Mouse (Mus musculus) hindbrain, embryonic 16.5 days (tissue): ENCODE measurements at regions not wholly inside any gene's neighbourhood (a gene's known extent, or its start where the extent isn't known, plus 50 kb on each side); places are given as distances from the start of the nearest gene placed in this dataset.
A peak's percentile ranks its signal among the peaks of the same experiment; 100 is the strongest.

Source experiments
- ATAC-seq: fragments of 200-750 bp; cut with Nextera tagmentation; 2 replicates; pipeline ENCODE4 v1.8.0; 2017; ENCODE audit warnings: moderate TSS enrichment, moderate library complexity
- H3K27ac ChIP-seq: fragments of 300-500 bp; sonication (generic); 2 replicates; pipeline ENCODE4 v1.5.1; 2014; ENCODE audit warnings: low read depth, mild to moderate bottlenecking, control low read depth, low read length, moderate library complexity
- H3K27me3 ChIP-seq: fragments of 300-500 bp; sonication (generic); replicated peaks from 2 replicates; pipeline ENCODE4 v1.6.1; 2014; ENCODE audit warnings: low read length; ENCODE audit not compliant: control insufficient read depth, insufficient read depth
- H3K36me3 ChIP-seq: fragments of 300-500 bp; sonication (generic); 2 replicates; pipeline ENCODE4 v1.6.1; 2014; ENCODE audit warnings: mild to moderate bottlenecking, low read length, moderate library complexity, mixed read lengths; ENCODE audit not compliant: control insufficient read depth, insufficient read depth
- H3K4me1 ChIP-seq: fragments of 300-500 bp; sonication (generic); 2 replicates; pipeline ENCODE4 v1.6.1; 2014; ENCODE audit warnings: low read depth, low read length; ENCODE audit not compliant: control insufficient read depth, insufficient read depth
- H3K4me2 ChIP-seq: fragments of 300-500 bp; sonication (generic); 2 replicates; pipeline ENCODE4 v1.6.1; 2014; ENCODE audit warnings: mild to moderate bottlenecking, low read length, control low read depth, moderate library complexity
- H3K4me3 ChIP-seq: fragments of 300-500 bp; sonication (generic); 2 replicates; pipeline ENCODE4 v1.5.1; 2014; ENCODE audit warnings: mild to moderate bottlenecking, low read length, control low read depth, moderate library complexity
- H3K9ac ChIP-seq: fragments of 300-500 bp; sonication (generic); 2 replicates; pipeline ENCODE4 v1.6.1; 2014; ENCODE audit warnings: low read depth, mild to moderate bottlenecking, control low read depth, low read length, moderate library complexity
- H3K9me3 ChIP-seq: fragments of 300-500 bp; sonication (generic); 2 replicates; pipeline ENCODE4 v1.6.1; 2014; ENCODE audit warnings: mild to moderate bottlenecking, low read length, moderate library complexity; ENCODE audit not compliant: control insufficient read depth
- whole genome bisulfite sequencing: fragments of 180-500 bp; shearing (Covaris S2); extraction: QIAGEN DNeasy Blood & Tissue Kit; methylation state at CpG from one replicate; pipeline ENCODE4 v1.1.7; 2014; 5-methylcytosine and 5-hydroxymethylcytosine counted together

GRCm38 (mm10) chr13:78935990-78936650 is 736.6 kb upstream of the Nr2f1 start:
- Histone ChIP-seq H3K4me2 (no peak overlapping the region), H3K9ac (no peak overlapping the region), H3K9me3 (no peaks in the 10 kb centered on the region), H3K36me3 (no peaks in the 10 kb centered on the region), H3K27ac (0 out of 2 replicates have a peak overlapping the region, but pooled peaks have one; percentile 29), H3K4me1 (peaks cover 6% of the 10 kb centered on the region), H3K27me3 (no peaks in the 10 kb centered on the region), H3K4me3 (no peak overlapping the region)
- peak; percentile 73 for ATAC-seq
- WGBS, result 15% methylated on average over 3 of the region's 3 CpGs

- Histone ChIP-seq H3K36me3 (no peaks in the 10 kb centered on the region), H3K4me2 (no peak overlapping the region), H3K9me3 (no peaks in the 10 kb centered on the region), H3K27me3 (no peaks in the 10 kb centered on the region), H3K9ac (no peak overlapping the region), H3K27ac (no peak overlapping the region), H3K4me1 (no peaks in the 10 kb centered on the region), H3K4me3 (no peak overlapping the region)
- ATAC-seq, result no peak
- 44% methylated on average over 1 of the region's 1 CpGs for WGBS
Measured at GRCm38 (mm10) chr13:78928347-78928746, 728.8 kb upstream of the Nr2f1 start.

GRCm38 (mm10) chr13:78920802-78921201 is 721.2 kb upstream of the Nr2f1 start:
- WGBS, result 37% methylated on average over 3 of the region's 3 CpGs
- ATAC-seq, result no peak

GRCm38 (mm10) chr13:78909839-78910238 is 710.3 kb upstream of the Nr2f1 start:
- Histone ChIP-seq H3K9ac (no peak overlapping the region), H3K4me3 (no peak overlapping the region), H3K4me1 (no peaks in the 10 kb centered on the region), H3K9me3 (no peaks in the 10 kb centered on the region), H3K27me3 (no peaks in the 10 kb centered on the region), H3K36me3 (no peaks in the 10 kb centered on the region), H3K27ac (no peak overlapping the region), H3K4me2 (no peak overlapping the region)
- WGBS, result 22% methylated on average over 5 of the region's 5 CpGs
- ATAC-seq, result no peak

More at GRCm38 (mm10) chr13:78920802-78921201, 721.2 kb upstream of the Nr2f1 start:
- H3K27me3 ChIP-seq, result no peaks in the 10 kb centered on the region
- H3K9me3 ChIP-seq, result no peaks in the 10 kb centered on the region
- no peak overlapping the region for H3K9ac ChIP-seq
- H3K4me1 ChIP-seq, result no peaks in the 10 kb centered on the region
- no peak overlapping the region for H3K27ac ChIP-seq
- H3K36me3 ChIP-seq, result no peaks in the 10 kb centered on the region
- no peak overlapping the region for H3K4me2 ChIP-seq
- no peak overlapping the region for H3K4me3 ChIP-seq

GRCm38 (mm10) chr13:78904102-78904501 is 704.5 kb upstream of the Nr2f1 start:
- H3K27ac ChIP-seq, result no peak overlapping the region
- no peaks in the 10 kb centered on the region for H3K27me3 ChIP-seq
- no peak overlapping the region for H3K4me3 ChIP-seq
- no peak overlapping the region for H3K4me2 ChIP-seq
- no peaks in the 10 kb centered on the region for H3K36me3 ChIP-seq
- H3K4me1 ChIP-seq, result no peaks in the 10 kb centered on the region
- no peaks in the 10 kb centered on the region for H3K9me3 ChIP-seq
- ATAC-seq, result no peak
- H3K9ac ChIP-seq, result no peak overlapping the region

- no peak for ATAC-seq
- 70% methylated on average over 1 of the region's 1 CpGs for WGBS
- H3K9ac ChIP-seq, result no peak overlapping the region
Measured at GRCm38 (mm10) chr13:78900693-78901092, 701.1 kb upstream of the Nr2f1 start.

GRCm38 (mm10) chr13:78892252-78892651 is 692.7 kb upstream of the Nr2f1 start:
- Histone ChIP-seq H3K27me3 (no peaks in the 10 kb centered on the region), H3K4me1 (no peaks in the 10 kb centered on the region), H3K9ac (no peak overlapping the region), H3K9me3 (no peaks in the 10 kb centered on the region), H3K4me2 (no peak overlapping the region), H3K4me3 (no peak overlapping the region), H3K27ac (no peak overlapping the region), H3K36me3 (no peaks in the 10 kb centered on the region)
- WGBS, result 91% methylated on average over 2 of the region's 2 CpGs
- ATAC-seq, result no peak

More at GRCm38 (mm10) chr13:78900693-78901092, 701.1 kb upstream of the Nr2f1 start:
- Histone ChIP-seq H3K36me3 (no peaks in the 10 kb centered on the region), H3K4me2 (no peak overlapping the region), H3K9me3 (no peaks in the 10 kb centered on the region), H3K27ac (no peak overlapping the region), H3K4me1 (no peaks in the 10 kb centered on the region), H3K4me3 (no peak overlapping the region), H3K27me3 (no peaks in the 10 kb centered on the region)

GRCm38 (mm10) chr13:78883062-78883461 is 683.5 kb upstream of the Nr2f1 start:
- Histone ChIP-seq H3K4me3 (no peak overlapping the region), H3K9ac (no peak overlapping the region), H3K36me3 (no peaks in the 10 kb centered on the region), H3K4me1 (no peaks in the 10 kb centered on the region), H3K9me3 (no peaks in the 10 kb centered on the region), H3K27me3 (no peaks in the 10 kb centered on the region), H3K4me2 (no peak overlapping the region), H3K27ac (no peak overlapping the region)
- WGBS, result 94% methylated on average over 1 of the region's 1 CpGs
- no peak for ATAC-seq

- no peak overlapping the region for H3K9ac ChIP-seq
- no peaks in the 10 kb centered on the region for H3K27me3 ChIP-seq
- H3K4me1 ChIP-seq, result no peaks in the 10 kb centered on the region
- WGBS, result 33% methylated on average over 5 of the region's 5 CpGs
- H3K36me3 ChIP-seq, result no peaks in the 10 kb centered on the region
- H3K27ac ChIP-seq, result no peak overlapping the region
- H3K9me3 ChIP-seq, result no peaks in the 10 kb centered on the region
- no peak overlapping the region for H3K4me3 ChIP-seq
- peak overlapping the region; percentile 24; the same call in 1 of the 2 replicates for H3K4me2 ChIP-seq
- ATAC-seq, result no peak
Measured at GRCm38 (mm10) chr13:78872582-78872981, 673.0 kb upstream of the Nr2f1 start.
